Mouse (Mus musculus) myocyte (in vitro differentiated cells): ENCODE measurements around the gene Hspb9. TPM values are rescaled to one million over a fixed set of nuclear protein-coding genes. Genes with fewer than 3 reads are reported as not detected.

Experiments used
- H3K27me3 ChIP-seq: one replicate; pipeline ENCODE4 v1.6.1; 2011; ENCODE audit not compliant: control insufficient read depth, insufficient read depth, insufficient read length
- H3K36me3 ChIP-seq: one replicate; pipeline ENCODE4 v1.6.1; 2011; ENCODE audit not compliant: control insufficient read depth, insufficient read depth
- H3K4me2 ChIP-seq: one replicate; pipeline ENCODE4 v1.6.1; 2011; ENCODE audit warnings: low read depth, control low read depth
- H3K4me3 ChIP-seq: one replicate; pipeline ENCODE4 v1.5.1; 2011; ENCODE audit warnings: mild to moderate bottlenecking, control low read depth, moderate library complexity
- H3K79me2 ChIP-seq: one replicate; pipeline ENCODE4 v1.6.1; 2011; ENCODE audit not compliant: control insufficient read depth, insufficient read depth
- H3ac ChIP-seq: one replicate; pipeline ENCODE4 v1.6.1; 2011; ENCODE audit not compliant: control insufficient read depth, insufficient read length
- CEBPB ChIP-seq: IDR thresholded peaks from 2 replicates; pipeline ENCODE4 v1.6.1; 2011; ENCODE audit warnings: mild to moderate bottlenecking, moderate library complexity; ENCODE audit not compliant: poor library complexity, insufficient read depth, severe bottlenecking
- E2F4 ChIP-seq: IDR thresholded peaks from one replicate; pipeline ENCODE4 v1.6.1; 2011; ENCODE audit warnings: mild to moderate bottlenecking, control low read depth, moderate library complexity; ENCODE audit not compliant: insufficient read depth
- MAX ChIP-seq: IDR thresholded peaks from one replicate; pipeline ENCODE4 v1.6.1; 2011; ENCODE audit warnings: low read depth, mild to moderate bottlenecking, control low read depth
- MYOD1 ChIP-seq, 3 experiments: IDR thresholded peaks; one replicate each; pipeline ENCODE4 v1.6.1; 2011; ENCODE audit warnings: control low read depth in 2 of 3, low read depth in 2 of 3, mild to moderate bottlenecking in 2 of 3, moderate library complexity in 1 of 3; ENCODE audit not compliant: insufficient read length in 2 of 3, control insufficient read depth in 1 of 3
- MYOG ChIP-seq, 3 experiments: IDR thresholded peaks; one replicate each; pipeline ENCODE4 v1.6.1; 2011; ENCODE audit warnings: control low read depth in 2 of 3, low read depth in 2 of 3, mild to moderate bottlenecking in 2 of 3; ENCODE audit not compliant: insufficient read length in 2 of 3, control insufficient read depth in 1 of 3, insufficient read depth in 1 of 3
- POLR2A ChIP-seq: IDR thresholded peaks from one replicate; pipeline ENCODE4 v1.6.1; 2011; ENCODE audit warnings: low read depth, mild to moderate bottlenecking, control low read depth, moderate library complexity; ENCODE audit not compliant: insufficient read length
- POLR2AphosphoS2 ChIP-seq: IDR thresholded peaks from one replicate; pipeline ENCODE4 v1.6.1; 2011; ENCODE audit warnings: low read depth, control low read depth; ENCODE audit not compliant: insufficient read length
- REST ChIP-seq: IDR thresholded peaks from one replicate; pipeline ENCODE4 v1.6.1; 2011; ENCODE audit warnings: mild to moderate bottlenecking, control low read depth, moderate library complexity; ENCODE audit not compliant: insufficient read depth, insufficient read length
- SRF ChIP-seq: IDR thresholded peaks from one replicate; pipeline ENCODE4 v1.6.1; 2011; ENCODE audit warnings: low read depth; ENCODE audit not compliant: control insufficient read depth, insufficient read length
- TCF12 ChIP-seq: IDR thresholded peaks from one replicate; pipeline ENCODE4 v1.6.1; 2011; ENCODE audit warnings: mild to moderate bottlenecking, control low read depth; ENCODE audit not compliant: poor library complexity, insufficient read depth, severe bottlenecking
- TCF3 ChIP-seq: IDR thresholded peaks from one replicate; pipeline ENCODE4 v1.6.1; 2011; ENCODE audit warnings: low read depth, control low read depth; ENCODE audit not compliant: insufficient read length
- USF1 ChIP-seq: IDR thresholded peaks from one replicate; pipeline ENCODE4 v1.6.1; 2011; ENCODE audit warnings: low read depth, mild to moderate bottlenecking, control low read depth, moderate library complexity
- polyA plus RNA-seq: library from polyadenylated mRNA; unstranded; fragments of >200 nt; fragmentation: generic; extraction: Trizol; gene quantifications from one replicate; pipeline ENCODE4 v1.2.1, GENCODE M21; 2012; ENCODE audit warnings: missing spikeins

Gene Hspb9
- polyA plus RNA-seq, 1 experiment = 0.23 TPM

- no peaks in the 10 kb centered on the region for H3K79me2 ChIP-seq
- no peak overlapping the region for H3K4me3 ChIP-seq
- H3K4me2 ChIP-seq = no peak overlapping the region
- TF ChIP-seq TCF3 = no peak
- no peak for TF ChIP-seq MAX
- no peak for TF ChIP-seq POLR2A
- TF ChIP-seq MYOG (IDR thresholded peaks at IDR 0.05; ENCODE audit: control insufficient read depth in 1 of 3, insufficient read depth in 1 of 3, insufficient read length in 2 of 3, low read depth in 2 of 3) = no peak
- no peak for TF ChIP-seq TCF12
- TF ChIP-seq CEBPB = no peak
- TF ChIP-seq MYOD1 (IDR thresholded peaks at IDR 0.05; ENCODE audit: control insufficient read depth in 1 of 3, insufficient read length in 2 of 3, low read depth in 2 of 3) = no peak
- no peak for TF ChIP-seq REST
- no peak for TF ChIP-seq POLR2AphosphoS2
- no peak for TF ChIP-seq SRF
- TF ChIP-seq E2F4 = no peak
- TF ChIP-seq USF1 = no peak
- H3ac ChIP-seq = no peak overlapping the region
- no peaks in the 10 kb centered on the region for H3K36me3 ChIP-seq
- H3K27me3 ChIP-seq = no peaks in the 10 kb centered on the region
Measured at GRCm38 (mm10) chr11:100688443-100688842, 25.2 kb upstream of the Hspb9 start.

GRCm38 (mm10) chr11:100690389-100690788 lies 23.3 kb upstream of the Hspb9 start:
- Histone ChIP-seq H3K36me3 (no peaks in the 10 kb centered on the region), H3K4me2 (no peak overlapping the region), H3K79me2 (no peaks in the 10 kb centered on the region), H3ac (no peak overlapping the region), H3K4me3 (no peak overlapping the region), H3K27me3 (no peaks in the 10 kb centered on the region)
- no peak for TF ChIP-seq SRF
- no peak for TF ChIP-seq TCF3
- no peak for TF ChIP-seq REST
- no peak for TF ChIP-seq POLR2A
- TF ChIP-seq MYOG (IDR thresholded peaks at IDR 0.05; ENCODE audit: control insufficient read depth in 1 of 3, insufficient read depth in 1 of 3, insufficient read length in 2 of 3, low read depth in 2 of 3) = no peak
- no peak for TF ChIP-seq MAX
- no peak for TF ChIP-seq E2F4
- no peak for TF ChIP-seq TCF12
- TF ChIP-seq MYOD1 (IDR thresholded peaks at IDR 0.05; ENCODE audit: control insufficient read depth in 1 of 3, insufficient read length in 2 of 3, low read depth in 2 of 3) = no peak

- H3ac ChIP-seq = no peak within 1 kb of the TSS
- H3K4me2 ChIP-seq = no peak within 1 kb of the TSS
- no peak within 1 kb of the TSS for H3K4me3 ChIP-seq
Measured at GRCm38 (mm10) chr11:100692164-100692616, 21.5 kb upstream of the Hspb9 start, which contains the start of gene Zfp385c. Gene Zfp385c (minus strand): TSS chr11:100692455.

GRCm38 (mm10) chr11:100693154-100693553 lies 20.5 kb upstream of the Hspb9 start:
- H3ac ChIP-seq = no peak overlapping the region
- H3K79me2 ChIP-seq = no peaks in the 10 kb centered on the region
- H3K4me2 ChIP-seq = no peak overlapping the region
- TF ChIP-seq POLR2AphosphoS2 (no peak), TCF12 (peak; percentile 40), TCF3 (no peak), E2F4 (no peak), CEBPB (no peak), MYOG (IDR thresholded peaks at IDR 0.05; ENCODE audit: control insufficient read depth in 1 of 3, insufficient read depth in 1 of 3, insufficient read length in 2 of 3, low read depth in 2 of 3) (peak in 1 of 3 experiments; percentile 72), MYOD1 (IDR thresholded peaks at IDR 0.05; ENCODE audit: control insufficient read depth in 1 of 3, insufficient read length in 2 of 3, low read depth in 2 of 3) (peak in 2 of 3 experiments; percentile 45 to 67), POLR2A (no peak), REST (no peak), USF1 (no peak)
- no peak overlapping the region for H3K4me3 ChIP-seq
- H3K27me3 ChIP-seq = no peaks in the 10 kb centered on the region
- H3K36me3 ChIP-seq = no peaks in the 10 kb centered on the region

More at GRCm38 (mm10) chr11:100692164-100692616, 21.5 kb upstream of the Hspb9 start, which contains the start of gene Zfp385c:
- TF ChIP-seq REST (no peak), CEBPB (no peak)
- H3K27me3 ChIP-seq = no peaks in the 10 kb centered on the region
- H3K36me3 ChIP-seq = no peaks in the 10 kb centered on the region
- H3K79me2 ChIP-seq = no peaks in the 10 kb centered on the region

- Histone ChIP-seq H3K36me3 (no peaks in the 10 kb centered on the region), H3K4me2 (no peak overlapping the region), H3K79me2 (no peaks in the 10 kb centered on the region), H3ac (no peak overlapping the region), H3K4me3 (no peak overlapping the region), H3K27me3 (no peaks in the 10 kb centered on the region)
- TF ChIP-seq REST = no peak
- TF ChIP-seq TCF12 = no peak
- TF ChIP-seq CEBPB = no peak
- TF ChIP-seq MAX = no peak
- no peak for TF ChIP-seq POLR2A
- no peak for TF ChIP-seq SRF
- TF ChIP-seq POLR2AphosphoS2 = no peak
- no peak for TF ChIP-seq E2F4
- TF ChIP-seq TCF3 = no peak
- TF ChIP-seq MYOD1 (IDR thresholded peaks at IDR 0.05; ENCODE audit: control insufficient read depth in 1 of 3, insufficient read length in 2 of 3, low read depth in 2 of 3) = no peak
- TF ChIP-seq MYOG (IDR thresholded peaks at IDR 0.05; ENCODE audit: control insufficient read depth in 1 of 3, insufficient read depth in 1 of 3, insufficient read length in 2 of 3, low read depth in 2 of 3) = no peak
- no peak for TF ChIP-seq USF1
Measured at GRCm38 (mm10) chr11:100694926-100695325, 18.7 kb upstream of the Hspb9 start.
